Mouse (Mus musculus): ENCODE measurements around the gene Unc5a.

- TF ChIP-seq TAL1 (IDR thresholded peaks at IDR 0.05; ENCODE audit: low read length) (no peak), GATA1 (IDR thresholded peaks at IDR 0.05; ENCODE audit: low read length) (no peak)
Observed at GRCm38 (mm10) chr13:55019181-55019580, 70.0 kb downstream of the Unc5a start.

All from erythroblast, embryonic 14.5 days (primary cell).